Mouse (Mus musculus): ENCODE data around the gene Wiz.

Gene Wiz

GRCm38 (mm10) chr17:32377137-32377536 lies 12.1 kb downstream of the Wiz start:
- DNase-seq, result no peak

DNA sequence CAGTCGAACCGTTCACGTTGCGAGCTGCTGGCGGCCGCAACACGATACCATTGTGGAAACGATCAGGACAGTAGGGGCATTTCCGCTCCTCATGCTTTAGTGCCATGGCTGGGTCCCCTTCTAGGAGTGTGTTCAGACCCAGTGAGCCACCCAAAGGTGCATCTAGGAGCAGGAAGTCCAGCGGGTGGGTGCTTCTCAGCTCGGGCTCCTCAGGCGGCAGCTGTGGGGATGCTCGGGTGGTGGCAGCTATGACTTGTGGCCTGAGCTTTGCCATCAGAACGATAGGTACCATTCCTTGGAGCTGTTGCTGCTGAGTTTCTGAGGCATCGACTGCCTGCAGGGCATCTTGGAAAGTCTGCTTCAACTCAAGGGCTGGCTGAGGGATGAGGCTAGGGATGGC lies 12.8 kb downstream of the Wiz start:
- DNase-seq, result no peak

DNA sequence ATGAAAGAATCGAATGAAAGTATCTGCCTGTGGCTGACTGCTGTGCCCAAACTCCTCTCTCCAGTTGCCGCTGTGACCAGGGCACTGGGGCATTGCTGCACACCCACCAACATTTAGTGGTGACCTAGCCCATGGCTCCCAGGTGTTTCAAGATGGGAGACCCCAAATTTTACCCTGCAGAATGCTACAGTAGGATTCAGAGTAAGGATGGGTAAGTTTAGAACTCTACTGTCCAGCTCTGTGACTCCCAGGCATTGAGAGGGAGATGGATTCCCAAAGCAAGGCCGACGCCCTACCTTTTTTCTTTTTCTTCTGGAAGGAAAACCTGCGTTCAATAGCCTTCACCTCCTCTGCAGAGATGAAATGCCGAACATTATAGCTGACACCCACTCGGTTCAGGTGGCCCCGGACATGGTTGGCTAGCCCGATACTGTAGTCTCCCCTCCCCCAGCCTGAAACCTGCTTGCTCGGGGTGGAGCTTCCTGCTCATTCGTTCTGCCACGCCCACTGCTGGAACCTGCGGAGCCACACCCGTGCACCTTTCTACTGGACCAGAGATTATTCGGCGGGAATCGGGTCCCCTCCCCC lies 20.2 kb downstream of the Wiz start:
- DNase-seq, result no peak

DNA sequence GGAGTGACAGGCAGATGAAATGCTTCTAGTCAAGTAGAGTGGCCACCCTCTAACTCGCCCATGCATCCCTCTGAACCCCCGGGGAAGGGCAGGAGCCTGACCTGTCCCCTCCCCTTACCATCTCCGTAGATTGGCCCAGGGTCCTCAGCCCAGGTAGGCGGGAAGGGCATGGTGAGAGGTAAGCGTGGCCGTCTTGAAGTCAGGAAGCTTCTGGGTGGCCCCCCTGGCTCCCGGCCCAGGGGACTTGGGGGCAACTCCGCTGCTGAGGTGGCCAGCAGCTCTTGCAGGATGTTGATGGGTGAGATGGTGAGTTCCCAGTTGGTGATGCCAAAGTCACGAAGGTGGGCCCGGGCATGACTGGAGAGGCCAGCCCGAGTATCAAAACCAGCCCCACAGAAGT lies 21.5 kb downstream of the Wiz start:
- no peak for DNase-seq

DNA sequence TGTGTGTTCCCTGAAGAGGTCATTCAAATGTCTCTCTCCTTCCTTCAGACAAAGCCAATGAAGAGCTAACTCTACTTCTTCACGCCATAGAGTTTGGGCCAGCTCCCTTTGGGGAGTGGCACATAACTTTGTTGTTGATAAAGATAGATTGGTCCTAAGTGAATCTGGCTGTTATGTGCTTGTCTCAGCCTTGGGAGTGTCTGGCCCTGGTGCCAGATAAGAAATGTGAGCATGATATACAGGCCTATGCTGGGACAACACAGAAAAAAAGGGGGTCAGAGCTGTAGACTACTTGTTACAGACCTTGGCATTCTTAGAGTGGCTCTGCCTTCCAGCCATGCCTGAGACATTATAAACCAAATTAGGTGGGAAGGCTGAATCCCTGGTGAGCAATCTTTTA lies 23.9 kb downstream of the Wiz start:
- no peak for DNase-seq

DNA sequence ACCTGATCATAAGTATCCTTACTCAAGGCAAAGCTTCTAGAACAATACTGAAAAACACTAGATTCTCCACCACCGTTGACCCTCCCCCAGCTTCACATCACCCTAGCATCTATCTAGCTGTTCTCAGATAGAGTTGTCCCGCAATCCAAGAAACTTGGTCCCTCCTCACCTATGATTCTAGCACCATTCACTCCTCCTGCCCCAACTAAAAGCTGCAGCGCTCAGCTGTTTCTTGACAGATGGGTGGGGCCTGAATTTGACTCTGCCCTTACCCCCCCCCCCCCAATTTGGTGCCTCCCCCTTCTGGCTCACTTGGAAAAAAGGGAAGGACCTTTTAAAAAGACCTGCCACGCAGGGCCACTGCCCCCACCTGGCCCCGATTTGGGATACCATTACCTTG lies 24.4 kb downstream of the Wiz start:
- no peak for DNase-seq

- DNase-seq, result peak; percentile 84 to 90
These were observed 24.9 kb downstream of the Wiz start for GRCm38 (mm10) chr17:32364331-32364730.

DNA sequence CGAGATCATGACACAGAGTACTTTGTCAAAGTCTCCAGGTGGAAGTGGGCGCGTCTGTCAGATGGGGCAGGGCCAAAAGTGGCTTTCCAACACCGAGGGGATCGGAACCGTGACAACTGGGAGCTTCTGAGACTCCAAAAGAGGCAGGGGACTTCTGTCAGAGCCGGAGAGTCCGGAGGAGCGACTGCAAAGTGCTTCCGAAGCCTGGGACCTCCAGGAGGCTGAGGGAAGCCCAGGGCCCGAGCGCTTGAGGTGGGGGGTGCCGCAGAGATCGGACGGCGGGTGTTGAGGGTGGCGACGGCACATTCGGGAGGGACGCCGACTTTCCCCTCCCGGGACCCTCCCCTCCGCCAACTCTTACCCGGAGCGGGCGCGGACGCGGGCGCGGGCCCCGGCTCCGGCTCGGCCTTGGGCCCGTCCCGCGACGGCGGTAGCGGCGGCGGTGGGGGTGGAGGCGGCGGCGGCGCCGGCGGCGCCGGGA lies 25.4 kb downstream of the Wiz start:
- DNase-seq, result peak in 1 of 2 experiments; percentile 23

- no peak for DNase-seq
These were observed 26.6 kb downstream of the Wiz start for GRCm38 (mm10) chr17:32362686-32363085.

- no peak for DNase-seq
These were observed 29.3 kb downstream of the Wiz start for GRCm38 (mm10) chr17:32359928-32360327.

GRCm38 (mm10) chr17:32358943-32359340 lies 30.3 kb downstream of the Wiz start:
- DNase-seq, result no peak

DNA sequence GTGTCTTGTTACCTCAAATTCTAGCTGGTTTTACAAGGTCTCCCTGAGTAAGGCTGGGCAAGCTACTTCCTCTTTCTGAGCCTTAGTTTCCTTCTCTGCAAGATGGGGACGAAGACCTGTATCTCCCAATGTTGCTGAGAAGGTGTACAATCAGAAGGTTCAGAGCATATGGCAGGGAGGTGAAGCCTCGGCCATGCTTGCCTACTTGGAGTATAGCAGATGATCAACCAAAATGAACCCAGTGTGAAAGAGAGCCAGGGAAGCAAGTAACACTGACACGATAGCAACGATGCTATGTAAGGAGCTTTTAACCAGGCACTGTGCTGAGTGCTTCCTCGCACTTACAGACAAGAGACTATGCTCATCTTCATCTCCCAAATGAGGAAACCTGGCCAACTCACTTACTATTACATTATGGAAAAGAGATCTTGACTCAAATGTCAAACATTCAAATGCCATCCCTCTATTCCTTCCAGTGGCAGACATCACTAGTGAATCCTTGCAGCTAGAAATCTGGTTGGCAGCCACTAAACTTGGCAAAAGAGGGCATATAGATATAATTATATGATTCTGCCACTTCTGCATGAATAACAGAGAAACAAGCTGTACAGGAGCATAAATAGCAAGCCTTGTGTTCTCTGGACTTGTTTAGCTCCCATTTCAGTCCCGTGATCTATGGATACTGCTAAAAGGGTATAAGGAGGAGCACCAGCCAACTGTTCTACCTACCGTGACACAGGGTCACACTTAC lies 30.9 kb downstream of the Wiz start:
- DNase-seq, result no peak

GRCm38 (mm10) chr17:32356766-32357760 lies 32.2 kb downstream of the Wiz start:
- DNase-seq, result no peak

DNA sequence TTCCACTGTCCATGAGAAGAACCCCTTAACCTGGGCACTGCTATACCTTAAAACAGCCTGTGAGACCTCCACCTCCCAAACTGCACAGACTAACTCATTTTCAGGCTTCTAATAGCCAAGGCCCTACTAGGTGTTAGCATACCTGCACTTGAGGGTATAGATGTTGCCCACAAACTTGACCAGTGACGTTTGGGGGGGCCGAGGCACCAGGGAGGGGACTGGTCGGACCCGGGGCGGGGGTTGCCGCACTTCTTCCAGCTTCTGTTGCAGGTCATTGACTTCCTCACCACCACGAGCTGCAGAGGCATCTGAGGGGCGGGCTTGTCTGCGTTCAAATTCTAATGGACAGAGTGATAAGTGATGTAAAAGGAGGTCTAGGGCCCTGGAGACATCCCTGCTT lies 33.0 kb downstream of the Wiz start:
- DNase-seq, result no peak

DNA sequence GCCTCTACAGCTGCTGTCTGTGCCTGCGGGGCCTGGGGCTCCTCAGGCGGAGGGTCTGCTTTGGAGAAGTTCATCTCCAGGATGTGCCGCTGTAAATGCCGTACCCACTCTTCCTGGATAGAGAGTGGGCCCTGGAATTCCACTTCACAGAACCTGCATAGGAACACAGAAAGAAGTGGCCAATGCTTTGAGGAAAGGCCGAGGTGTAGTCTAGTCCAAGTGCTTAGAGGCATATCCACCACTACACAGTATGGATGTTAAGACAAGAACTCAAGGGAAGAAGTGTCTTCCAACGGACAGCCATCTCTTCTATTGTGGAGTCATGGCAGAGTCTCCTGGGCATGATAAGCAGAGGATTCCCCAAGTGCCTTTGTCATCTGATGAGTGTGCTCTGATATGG lies 34.2 kb downstream of the Wiz start:
- no peak for DNase-seq

- DNase-seq, result no peak
These were observed 35.0 kb downstream of the Wiz start for GRCm38 (mm10) chr17:32354211-32354610.

DNA sequence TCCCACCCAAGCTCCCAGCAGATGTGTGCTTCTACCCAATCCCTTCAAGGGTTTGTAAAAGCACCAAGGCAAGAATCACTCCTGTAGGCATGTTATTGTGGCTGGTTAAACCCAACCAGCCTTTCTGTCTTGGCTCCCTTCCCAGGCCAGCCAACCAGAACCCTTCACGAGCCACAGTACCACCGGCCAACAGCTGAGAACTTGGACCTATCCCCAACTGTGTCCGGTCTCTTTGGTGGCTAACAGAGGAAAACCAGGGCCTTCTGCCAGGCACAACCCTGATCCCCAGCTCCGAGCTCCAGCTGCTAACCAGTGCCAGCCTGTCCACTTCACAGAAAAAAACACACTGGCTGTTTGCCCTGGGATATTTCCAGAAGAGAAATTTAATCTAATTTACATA lies 35.5 kb downstream of the Wiz start:
- DNase-seq, result peak; percentile 66 to 67

- no peak for DNase-seq
These were observed 37.5 kb downstream of the Wiz start for GRCm38 (mm10) chr17:32351726-32352125.

DNA sequence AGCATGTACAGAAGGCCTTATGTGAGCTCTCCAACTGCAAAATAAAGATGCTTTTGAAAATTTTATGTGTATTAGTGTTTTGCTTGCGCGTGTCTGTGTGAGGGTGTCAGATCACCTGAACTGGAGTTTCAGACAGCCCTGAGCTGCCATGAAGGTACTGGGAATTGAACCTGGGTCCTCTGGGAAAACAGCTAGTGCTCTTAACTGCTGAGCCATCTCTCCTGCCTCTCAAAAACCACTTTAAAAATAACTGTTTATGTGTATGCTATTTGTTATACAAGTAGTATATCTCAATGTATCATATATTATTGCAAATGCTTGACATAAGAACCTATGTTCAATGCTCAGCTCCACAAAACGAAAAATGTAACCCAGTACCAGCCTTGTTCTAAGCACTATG lies 38.0 kb downstream of the Wiz start:
- no peak for DNase-seq

DNA sequence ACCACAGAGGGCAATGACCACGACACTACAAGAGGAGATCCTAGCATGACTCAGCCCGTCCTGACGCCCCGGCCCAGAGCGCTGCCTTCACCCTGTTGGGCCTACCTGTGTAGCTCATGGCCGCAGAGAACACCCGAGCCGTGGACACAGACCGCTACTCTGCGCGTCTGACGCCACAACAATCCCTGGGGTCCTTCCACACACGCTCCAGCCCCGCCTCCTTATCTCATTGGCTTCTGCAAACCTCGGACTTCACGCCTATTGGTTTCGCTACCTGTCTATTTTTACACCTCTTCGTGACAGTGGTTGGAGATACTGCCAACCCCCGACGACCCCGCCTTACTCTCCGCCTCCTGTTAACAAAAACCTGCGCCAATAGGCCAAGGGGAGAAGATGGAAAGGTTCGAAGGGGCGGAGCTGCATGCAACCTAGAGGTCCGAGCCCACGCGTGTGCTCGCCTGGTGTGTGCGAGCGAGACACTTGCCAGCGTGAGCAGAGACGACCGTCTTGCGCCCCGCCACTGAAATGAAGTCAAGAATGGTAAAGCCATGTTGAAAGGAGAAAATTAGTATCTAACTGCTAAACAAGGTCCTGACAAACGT lies 38.8 kb downstream of the Wiz start, which contains the start of gene Akap8l:
TSS of gene Akap8l (minus strand) at position 226 of the 602 bp plus-strand sequence.
- DNase-seq, result peak; percentile 95 to 98

- no peak for DNase-seq
These were observed 39.3 kb downstream of the Wiz start for GRCm38 (mm10) chr17:32349851-32350381.

DNA sequence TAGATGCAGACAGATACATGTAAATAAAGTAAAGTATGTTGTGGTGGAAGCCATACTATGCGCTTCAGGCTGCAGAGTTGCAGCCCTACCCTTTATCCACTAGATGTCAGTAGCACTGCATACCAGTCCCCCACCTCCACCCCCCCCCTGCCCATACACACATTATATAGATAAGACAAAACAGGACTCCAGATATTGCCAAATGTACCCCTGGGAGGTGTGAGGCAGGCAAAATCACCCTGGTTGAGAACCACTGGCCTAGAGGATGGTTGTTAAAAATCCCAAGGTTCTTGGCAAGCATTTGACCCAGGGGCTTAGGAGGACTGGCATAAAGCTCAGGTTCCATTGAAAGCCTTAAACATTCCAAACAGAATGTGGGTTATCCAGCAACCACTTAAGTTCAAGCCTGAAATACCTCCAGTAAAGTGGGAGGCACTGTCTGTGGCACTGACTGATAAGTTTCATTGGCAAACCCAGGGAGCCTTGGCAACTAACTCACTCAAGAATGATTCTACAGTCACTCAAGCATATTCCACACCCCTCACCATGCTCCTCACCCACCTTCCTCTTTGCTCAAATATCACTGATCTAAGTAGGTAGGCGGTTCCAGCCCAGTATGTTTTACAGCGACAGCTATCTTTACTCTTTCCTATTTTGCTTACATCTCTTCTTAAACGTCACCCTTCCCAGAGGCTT lies 40.1 kb downstream of the Wiz start:
- peak; percentile 34 to 50 for DNase-seq

Measured in cerebellum, postnatal 36 days (tissue).